Mouse (Mus musculus) hindbrain, embryonic 10.5 days (tissue): Measurements from ENCODE around the gene Swsap1. TPM values are rescaled to one million over a fixed set of nuclear protein-coding genes. Genes with fewer than 3 reads are reported as not detected.

Experiments used
- DNase-seq: peaks from one replicate; pipeline ENCODE4 v3.0.0-alpha.2; 2017; ENCODE audit warnings: low spot score
- H3K27ac ChIP-seq: fragments of 300-500 bp; sonication (generic); 2 replicates; pipeline ENCODE4 v1.5.1; 2016; ENCODE audit warnings: mild to moderate bottlenecking, moderate library complexity
- H3K27me3 ChIP-seq: fragments of 300-500 bp; sonication (generic); 2 replicates; pipeline ENCODE4 v1.6.1; 2016; ENCODE audit warnings: mild to moderate bottlenecking; ENCODE audit not compliant: poor library complexity, insufficient read depth, severe bottlenecking
- H3K36me3 ChIP-seq: fragments of 300-500 bp; sonication (generic); 2 replicates; pipeline ENCODE4 v1.6.1; 2016; ENCODE audit warnings: mild to moderate bottlenecking, moderate library complexity
- H3K4me1 ChIP-seq: fragments of 300-500 bp; sonication (generic); replicated peaks from 2 replicates; pipeline ENCODE4 v1.6.1; 2016; ENCODE audit warnings: mild to moderate bottlenecking
- H3K4me3 ChIP-seq: fragments of 300-500 bp; sonication (generic); 2 replicates; pipeline ENCODE4 v1.5.1; 2016; ENCODE audit warnings: mild to moderate bottlenecking, moderate library complexity
- H3K9me3 ChIP-seq: fragments of 300-500 bp; sonication (generic); 2 replicates; pipeline ENCODE4 v1.6.1; 2016; ENCODE audit warnings: mild to moderate bottlenecking, moderate library complexity
- WGBS: fragments of 180-500 bp; shearing (Covaris S2); methylation state at CpG from one replicate; pipeline ENCODE4 v1.1.7; 2016; 5-methylcytosine and 5-hydroxymethylcytosine counted together
- polyA plus RNA-seq: library from polyadenylated mRNA; unstranded; fragments of >200 nt; fragmentation: Nextera tagmentation; extraction: Ambion mirVana; gene quantifications from 2 replicates; pipeline ENCODE4 v1.2.1, GENCODE M21; 2016

The Swsap1 gene
- polyA plus RNA-seq, 1 experiment from 2014 or later: 9.3 TPM

DNA sequence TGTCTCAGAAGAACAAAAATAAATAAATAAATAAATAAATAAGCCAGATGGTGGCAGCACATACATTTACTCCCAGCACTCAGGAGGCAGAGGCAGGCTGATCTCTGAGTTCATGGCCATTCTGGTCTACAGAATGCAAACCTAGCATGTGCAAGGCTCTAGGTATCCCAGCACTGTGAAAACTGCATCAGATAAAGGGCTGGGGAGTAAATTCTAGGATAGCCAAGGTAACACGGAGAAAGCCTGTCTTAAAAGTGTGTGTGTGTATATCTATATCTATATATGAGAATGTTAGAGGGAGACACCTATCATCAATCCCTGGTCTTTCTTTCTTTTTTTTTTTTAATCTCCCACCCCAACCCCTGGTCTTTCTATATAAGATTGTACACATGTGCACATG is 30.0 kb upstream of the Swsap1 start:
- DNase-seq: no peak
- no peak overlapping the region for H3K27ac ChIP-seq
- no peaks in the 10 kb centered on the region for H3K27me3 ChIP-seq
- no peak overlapping the region for H3K4me3 ChIP-seq
- H3K36me3 ChIP-seq: peaks cover 19% of the 10 kb centered on the region
- H3K9me3 ChIP-seq: no peaks in the 10 kb centered on the region
- WGBS: 96% methylated on average over 1 of the region's 1 CpGs
- H3K4me1 ChIP-seq: peaks cover 16% of the 10 kb centered on the region

DNA sequence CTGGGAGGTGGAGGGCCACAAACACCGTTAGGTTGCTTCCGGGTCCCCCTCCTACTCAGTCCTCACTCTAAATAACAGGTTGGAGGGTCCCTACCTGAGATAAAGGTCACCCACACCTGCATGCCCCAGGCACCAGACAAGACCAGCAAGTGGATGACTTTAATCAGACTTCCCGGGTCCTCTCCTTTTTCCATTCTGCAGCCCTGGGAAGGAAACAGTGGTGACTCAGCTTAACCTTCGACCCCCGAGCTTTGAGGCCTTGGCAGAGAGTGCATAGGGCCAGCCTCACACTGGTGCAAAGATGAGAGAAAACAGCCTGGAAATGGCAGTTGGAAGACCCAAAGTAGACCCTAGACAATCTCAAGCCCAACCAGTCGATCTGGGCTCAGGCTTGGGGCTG is 29.4 kb upstream of the Swsap1 start:
- H3K27ac ChIP-seq: no peak overlapping the region
- WGBS: 84% methylated on average over 6 of the region's 6 CpGs
- no peak for DNase-seq
- no peaks in the 10 kb centered on the region for H3K9me3 ChIP-seq
- H3K27me3 ChIP-seq: no peaks in the 10 kb centered on the region
- H3K4me1 ChIP-seq: peaks cover 16% of the 10 kb centered on the region
- peaks cover 19% of the 10 kb centered on the region for H3K36me3 ChIP-seq
- H3K4me3 ChIP-seq: peak overlapping the region; percentile 64

DNA sequence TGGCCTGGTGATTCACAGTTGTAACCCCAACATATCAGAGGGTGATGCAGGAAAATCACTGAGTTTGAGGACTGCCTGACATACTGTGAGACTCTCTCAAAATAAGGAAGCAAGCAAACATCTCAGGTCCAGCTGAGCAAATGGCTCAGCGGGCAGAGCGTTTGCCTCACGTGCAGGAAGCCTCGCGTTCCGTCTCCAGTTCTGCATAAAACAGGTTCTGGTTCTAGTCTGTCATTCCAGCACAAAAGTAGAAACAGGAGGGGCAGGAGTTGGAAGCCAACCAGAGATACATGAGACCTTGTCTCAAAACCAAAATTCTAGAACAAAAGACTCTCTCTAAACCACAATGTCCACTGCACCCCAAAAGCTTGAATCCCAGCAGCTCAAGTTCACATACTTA is 28.8 kb upstream of the Swsap1 start:
- DNase-seq: peak; percentile 29
- Histone ChIP-seq H3K9me3 (no peaks in the 10 kb centered on the region), H3K36me3 (peaks cover 17% of the 10 kb centered on the region), H3K27me3 (no peaks in the 10 kb centered on the region), H3K4me1 (peaks cover 16% of the 10 kb centered on the region), H3K27ac (peak overlapping the region; percentile 84), H3K4me3 (peak overlapping the region; percentile 64)
- 6% methylated on average over 6 of the region's 6 CpGs for WGBS

DNA sequence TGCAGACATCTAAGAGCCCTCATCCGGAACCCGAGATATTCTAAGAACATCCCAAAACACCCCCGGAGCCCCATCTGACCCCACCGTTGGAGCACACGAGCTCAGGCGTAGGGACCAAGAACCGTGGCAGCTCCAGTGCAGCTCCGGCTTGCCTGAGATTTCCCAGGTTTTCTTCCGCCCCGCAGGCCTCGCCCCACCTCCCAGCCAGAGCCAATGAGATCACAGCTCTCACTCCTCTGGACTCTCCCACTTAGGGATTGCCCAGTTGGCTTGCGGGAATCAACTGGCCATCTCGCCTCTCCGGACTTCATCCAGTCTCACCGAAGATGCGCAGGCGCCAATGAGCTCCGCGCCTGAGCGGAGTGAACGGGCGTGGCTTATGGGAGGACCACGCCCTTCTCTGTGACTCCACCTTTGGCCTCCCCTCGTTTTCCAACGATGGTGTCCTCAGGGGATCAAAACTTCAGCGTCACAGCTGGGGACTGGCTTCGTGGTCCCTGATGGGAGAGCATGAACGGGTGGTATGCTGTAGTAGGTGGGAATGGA is 28.3 kb upstream of the Swsap1 start, which contains the start of the genes Ccdc159 and Tmem205:
Gene Ccdc159, plus strand, starts transcription at position 264 of the 546 bp plus-strand sequence.
Gene Tmem205, minus strand, starts transcription at position 349 of the 546 bp plus-strand sequence.
- Histone ChIP-seq H3K27ac (peak within 1 kb of the TSS; percentile 84), H3K27me3 (no peaks in the 10 kb centered on the region), H3K36me3 (peaks cover 15% of the 10 kb centered on the region), H3K4me3 (peak within 1 kb of the TSS; percentile 64), H3K9me3 (no peaks in the 10 kb centered on the region), H3K4me1 (peaks cover 16% of the 10 kb centered on the region)
- DNase-seq: peak; percentile 96
- WGBS: under 1% methylated on average over 28 of the region's 28 CpGs

DNA sequence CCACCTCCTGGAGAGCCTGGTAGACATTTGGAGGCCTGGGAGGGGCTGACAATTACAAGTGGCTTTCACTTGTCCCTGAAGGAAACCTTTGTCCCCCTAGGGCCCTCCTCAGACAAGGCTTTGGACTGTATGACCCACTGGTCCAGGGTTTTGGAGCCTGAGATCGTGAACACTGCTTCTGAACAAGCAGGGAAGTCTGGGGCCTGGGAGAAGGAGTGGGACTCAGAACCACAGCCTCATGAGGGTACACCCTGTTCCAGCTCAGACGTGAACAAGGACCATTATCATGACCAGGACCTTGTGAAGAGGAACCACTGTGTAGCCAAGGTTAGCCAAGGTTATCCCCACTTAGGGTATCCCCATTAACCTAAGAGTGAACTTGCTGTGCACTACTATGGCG is 26.3 kb upstream of the Swsap1 start:
- no peak overlapping the region for H3K4me3 ChIP-seq
- DNase-seq: no peak
- H3K27ac ChIP-seq: no peak overlapping the region
- peaks cover 10% of the 10 kb centered on the region for H3K36me3 ChIP-seq
- no peaks in the 10 kb centered on the region for H3K9me3 ChIP-seq
- H3K4me1 ChIP-seq: peaks cover 20% of the 10 kb centered on the region
- WGBS: 86% methylated on average over 3 of the region's 3 CpGs
- H3K27me3 ChIP-seq: peaks cover 16% of the 10 kb centered on the region; the same call in 1 of the 2 replicates

DNA sequence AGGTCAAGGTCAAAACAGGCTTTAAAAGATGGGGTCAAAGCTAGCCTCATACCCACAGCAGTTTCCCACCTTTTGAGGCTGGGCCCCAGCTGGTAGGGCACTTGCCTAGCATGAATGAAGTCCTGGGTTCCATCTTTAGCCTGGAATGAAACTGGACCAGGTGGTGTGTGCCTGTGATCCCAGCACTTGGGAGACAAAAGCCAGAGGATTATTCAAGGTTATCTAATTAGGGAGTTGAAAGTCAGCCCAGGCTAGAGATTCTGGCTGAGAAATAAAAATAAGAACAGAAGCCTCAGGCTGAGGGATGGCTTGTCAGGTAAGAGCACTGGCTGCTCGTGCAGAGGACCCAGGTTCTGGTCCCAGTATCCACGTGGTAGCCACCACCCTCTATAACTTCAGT is 23.5 kb upstream of the Swsap1 start:
- no peak overlapping the region for H3K27ac ChIP-seq
- DNase-seq: no peak
- peaks cover 20% of the 10 kb centered on the region for H3K27me3 ChIP-seq
- H3K4me1 ChIP-seq: peaks cover 15% of the 10 kb centered on the region
- H3K4me3 ChIP-seq: no peak overlapping the region
- WGBS: 78% methylated on average over 2 of the region's 2 CpGs
- no peaks in the 10 kb centered on the region for H3K9me3 ChIP-seq
- no peaks in the 10 kb centered on the region for H3K36me3 ChIP-seq

DNA sequence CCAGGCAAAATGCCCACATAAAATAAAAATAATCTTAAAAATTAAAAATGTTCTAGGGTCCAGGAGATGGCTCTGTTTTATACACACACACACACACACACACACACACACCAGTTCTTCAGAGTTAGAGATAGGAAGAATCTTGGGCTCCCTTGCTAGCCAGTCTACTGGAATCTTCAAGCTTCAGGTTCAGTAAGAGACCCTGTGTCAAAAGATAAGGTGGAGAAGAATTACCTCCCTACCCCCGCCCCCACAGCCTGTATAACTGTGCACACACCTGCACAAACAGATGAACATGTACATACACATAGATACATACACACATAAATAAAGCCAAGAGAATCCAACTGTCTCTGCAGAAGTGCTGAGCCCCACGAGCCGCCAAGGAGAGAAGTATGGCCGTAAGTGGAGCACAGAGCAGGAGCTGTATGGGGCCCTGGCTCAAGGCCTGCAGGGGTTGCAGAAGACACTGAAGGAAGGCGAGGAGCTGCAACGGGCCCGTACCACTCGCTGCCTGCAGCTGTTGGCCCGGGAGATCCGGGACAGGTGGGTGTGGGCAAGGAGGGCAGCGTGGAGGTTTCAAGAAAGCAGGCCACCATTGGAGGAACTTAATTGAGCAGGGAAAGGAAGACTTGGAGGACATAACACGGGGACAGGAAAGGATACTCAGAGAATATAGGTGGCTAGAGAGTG is 23.0 kb upstream of the Swsap1 start:
- Histone ChIP-seq H3K4me3 (no peak overlapping the region), H3K9me3 (no peaks in the 10 kb centered on the region), H3K4me1 (peaks cover 18% of the 10 kb centered on the region), H3K27ac (no peak overlapping the region), H3K27me3 (peaks cover 21% of the 10 kb centered on the region), H3K36me3 (no peaks in the 10 kb centered on the region)
- WGBS: 59% methylated on average over 12 of the region's 12 CpGs
- DNase-seq: no peak

DNA sequence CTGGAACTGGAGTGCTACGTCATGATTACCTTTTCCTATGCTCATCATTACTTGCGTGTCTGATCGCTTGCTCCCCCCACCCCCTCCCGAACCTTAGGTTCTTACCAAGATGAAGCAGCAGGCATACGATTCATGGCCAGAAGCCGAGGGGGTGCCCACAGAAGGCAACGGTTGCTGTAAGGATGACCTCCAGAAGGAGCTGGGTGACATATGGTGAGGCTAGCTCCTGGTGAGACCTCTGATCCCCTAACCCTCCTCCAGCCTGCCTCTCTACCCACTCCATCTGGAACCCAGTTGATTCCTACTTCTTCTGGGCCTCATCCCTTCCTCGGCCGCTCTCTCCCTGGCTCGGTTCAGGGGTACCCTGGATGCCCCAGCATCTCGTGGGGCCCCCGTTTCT is 21.5 kb upstream of the Swsap1 start:
- H3K36me3 ChIP-seq: no peaks in the 10 kb centered on the region
- WGBS: 87% methylated on average over 12 of the region's 12 CpGs
- peaks cover 24% of the 10 kb centered on the region for H3K4me1 ChIP-seq
- no peak for DNase-seq
- no peak overlapping the region for H3K27ac ChIP-seq
- H3K4me3 ChIP-seq: no peak overlapping the region
- H3K9me3 ChIP-seq: no peaks in the 10 kb centered on the region
- peaks cover 30% of the 10 kb centered on the region for H3K27me3 ChIP-seq

DNA sequence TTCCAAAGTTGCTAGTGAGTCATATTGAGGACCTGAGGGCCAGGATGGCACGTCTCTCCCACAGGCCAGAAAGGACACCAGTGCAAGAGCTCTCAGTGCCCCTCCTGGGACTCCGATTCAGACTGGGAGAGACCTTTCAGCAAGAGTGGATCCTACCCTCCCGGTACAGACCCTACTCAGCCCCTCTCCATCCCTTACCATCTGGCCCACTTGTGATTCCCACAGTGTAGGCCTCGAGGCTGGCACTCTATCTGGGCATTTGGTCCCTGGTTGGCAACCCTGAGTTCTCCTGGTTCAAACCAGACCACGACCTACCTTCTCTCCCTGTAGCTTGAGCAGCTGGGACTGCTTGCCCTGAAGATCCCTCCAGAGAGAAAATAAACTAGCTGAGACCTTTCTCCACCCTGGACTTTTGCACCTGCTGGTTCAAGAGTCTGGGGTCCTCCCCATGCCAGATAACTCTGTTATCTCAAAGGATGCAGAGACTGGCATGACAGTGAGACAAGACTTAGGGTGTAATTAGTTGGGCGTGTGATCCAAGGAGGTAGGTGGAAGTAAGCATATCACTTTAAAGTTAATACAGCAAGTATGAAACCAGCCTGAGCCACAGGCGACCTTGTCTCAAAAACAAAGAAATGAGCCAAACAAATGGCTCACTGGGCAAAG is 20.0 kb upstream of the Swsap1 start:
- H3K4me3 ChIP-seq: no peak overlapping the region
- peaks cover 1% of the 10 kb centered on the region for H3K36me3 ChIP-seq
- peaks cover 24% of the 10 kb centered on the region for H3K4me1 ChIP-seq
- no peak for DNase-seq
- peaks cover 30% of the 10 kb centered on the region for H3K27me3 ChIP-seq
- H3K9me3 ChIP-seq: no peaks in the 10 kb centered on the region
- 87% methylated on average over 7 of the region's 7 CpGs for WGBS
- no peak overlapping the region for H3K27ac ChIP-seq

DNA sequence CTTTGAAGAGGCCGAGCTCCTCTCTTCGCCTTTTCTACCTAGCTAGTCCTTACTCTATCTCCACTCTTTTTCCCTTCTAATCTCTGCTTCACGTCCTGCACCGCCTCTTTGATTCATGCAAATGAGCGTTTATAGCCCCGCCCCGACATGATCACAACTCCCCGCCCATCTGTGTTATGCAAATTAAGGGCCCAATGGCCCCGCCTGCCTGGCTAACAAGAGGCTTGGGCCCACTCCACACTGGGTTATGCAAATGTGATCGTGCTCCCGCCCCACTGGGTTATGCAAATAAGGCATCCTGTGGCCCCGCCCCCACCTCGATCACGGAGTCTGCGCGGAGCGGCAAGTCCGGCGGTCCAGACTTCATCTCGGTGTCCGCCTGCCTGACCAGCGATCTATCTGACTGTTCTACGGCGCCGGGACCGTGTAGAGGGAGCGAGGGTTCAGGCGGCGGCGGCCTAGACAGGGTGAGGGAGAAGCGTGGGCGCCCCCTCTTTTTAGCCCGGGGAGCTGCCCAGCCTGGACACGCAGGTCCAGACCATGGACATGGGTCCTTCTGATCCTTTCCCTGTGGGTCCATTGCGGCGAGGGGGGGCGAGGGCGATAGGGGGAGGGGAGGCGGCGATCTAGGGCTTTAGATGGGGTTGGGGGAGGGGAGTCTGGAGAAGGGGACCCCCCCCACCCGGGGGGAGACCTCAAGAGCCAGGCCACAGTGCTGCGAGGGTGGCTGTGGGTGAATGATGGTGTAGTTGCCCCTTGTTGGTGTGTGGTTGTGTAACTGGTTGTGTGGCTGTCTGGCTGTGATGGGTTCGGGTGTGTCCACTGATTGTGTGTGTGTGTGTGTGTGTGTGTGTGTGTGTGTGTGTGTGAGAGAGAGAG is 18.6 kb upstream of the Swsap1 start, which contains the start of gene Plppr2:
Gene Plppr2, plus strand, starts transcription at position 342 of the 879 bp plus-strand sequence.
- H3K27me3 ChIP-seq: peaks cover 30% of the 10 kb centered on the region
- peak; percentile 98 for DNase-seq
- H3K9me3 ChIP-seq: no peaks in the 10 kb centered on the region
- H3K4me3 ChIP-seq: peak within 1 kb of the TSS; percentile 62
- 3% methylated on average over 42 of the region's 43 CpGs for WGBS
- peaks cover 24% of the 10 kb centered on the region for H3K4me1 ChIP-seq
- H3K36me3 ChIP-seq: peaks cover 11% of the 10 kb centered on the region
- peak within 1 kb of the TSS; percentile 85 for H3K27ac ChIP-seq

DNA sequence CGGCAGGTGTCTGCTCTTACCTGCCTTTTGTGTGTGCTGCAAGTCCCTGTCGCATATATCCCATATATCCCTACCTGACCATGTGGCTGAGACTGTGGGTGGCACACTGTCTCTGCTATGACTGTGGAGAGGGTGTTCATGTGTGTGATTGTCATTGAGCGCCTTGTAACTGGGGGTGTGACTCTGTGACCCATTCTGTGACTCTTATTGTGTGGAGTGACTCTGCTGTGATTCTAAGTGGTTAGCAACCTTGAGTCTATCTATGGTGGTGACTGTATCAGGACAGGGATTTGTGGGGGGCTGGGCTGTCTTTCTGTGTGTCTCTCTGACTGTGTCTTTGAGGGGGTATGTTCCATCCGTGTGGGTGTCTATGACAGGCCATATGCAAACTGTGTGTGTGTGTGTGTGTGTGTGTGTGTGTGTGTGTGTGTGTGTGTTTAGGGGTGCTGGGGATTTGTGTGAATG is 17.8 kb upstream of the Swsap1 start:
- H3K36me3 ChIP-seq: peaks cover 11% of the 10 kb centered on the region
- no peaks in the 10 kb centered on the region for H3K9me3 ChIP-seq
- peak overlapping the region; percentile 62 for H3K4me3 ChIP-seq
- peaks cover 24% of the 10 kb centered on the region for H3K4me1 ChIP-seq
- H3K27ac ChIP-seq: 0 out of 2 replicates have a peak overlapping the region, but pooled peaks have one; percentile 85
- no peak for DNase-seq
- WGBS: 75% methylated on average over 4 of the region's 4 CpGs
- peaks cover 28% of the 10 kb centered on the region for H3K27me3 ChIP-seq

DNA sequence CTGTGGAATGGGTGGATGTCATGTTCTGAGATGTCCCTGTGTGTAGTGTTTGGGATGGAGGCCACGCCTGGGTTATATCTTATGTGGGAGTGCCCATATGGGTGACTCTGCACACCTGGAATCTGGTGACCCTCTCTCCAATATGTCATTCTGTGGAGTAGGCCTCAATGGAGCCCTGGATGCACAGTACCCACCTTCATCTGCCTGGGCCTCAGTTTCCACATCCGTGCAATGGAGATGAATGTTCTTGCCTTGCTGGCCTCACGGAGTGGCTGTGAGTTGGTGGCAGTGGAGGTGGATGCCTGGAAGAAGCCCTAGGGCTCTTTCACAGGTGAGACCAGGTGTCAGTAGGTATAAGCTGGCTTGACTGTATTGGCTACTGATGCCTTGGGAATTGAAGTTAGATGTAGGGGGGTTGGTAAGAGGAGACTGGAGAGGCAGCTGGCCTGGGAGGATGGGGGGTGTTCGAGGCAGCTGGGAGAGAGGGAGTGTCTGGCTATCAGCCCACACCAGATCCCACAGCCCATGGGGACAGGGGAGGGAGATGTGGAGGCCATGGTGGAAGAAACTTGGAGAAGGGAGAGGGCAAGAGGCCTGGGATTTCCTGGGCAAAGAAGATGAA is 17.2 kb upstream of the Swsap1 start:
- Histone ChIP-seq H3K9me3 (no peaks in the 10 kb centered on the region), H3K36me3 (peaks cover 11% of the 10 kb centered on the region), H3K27me3 (peaks cover 25% of the 10 kb centered on the region), H3K4me1 (peaks cover 21% of the 10 kb centered on the region), H3K27ac (no peak overlapping the region), H3K4me3 (peak overlapping the region; percentile 62; the same call in 1 of the 2 replicates)
- DNase-seq: no peak
- 89% methylated on average over 4 of the region's 4 CpGs for WGBS
